Comparison of ENCODE assay signal across 7 mouse cellular contexts in the genomic region with DNA sequence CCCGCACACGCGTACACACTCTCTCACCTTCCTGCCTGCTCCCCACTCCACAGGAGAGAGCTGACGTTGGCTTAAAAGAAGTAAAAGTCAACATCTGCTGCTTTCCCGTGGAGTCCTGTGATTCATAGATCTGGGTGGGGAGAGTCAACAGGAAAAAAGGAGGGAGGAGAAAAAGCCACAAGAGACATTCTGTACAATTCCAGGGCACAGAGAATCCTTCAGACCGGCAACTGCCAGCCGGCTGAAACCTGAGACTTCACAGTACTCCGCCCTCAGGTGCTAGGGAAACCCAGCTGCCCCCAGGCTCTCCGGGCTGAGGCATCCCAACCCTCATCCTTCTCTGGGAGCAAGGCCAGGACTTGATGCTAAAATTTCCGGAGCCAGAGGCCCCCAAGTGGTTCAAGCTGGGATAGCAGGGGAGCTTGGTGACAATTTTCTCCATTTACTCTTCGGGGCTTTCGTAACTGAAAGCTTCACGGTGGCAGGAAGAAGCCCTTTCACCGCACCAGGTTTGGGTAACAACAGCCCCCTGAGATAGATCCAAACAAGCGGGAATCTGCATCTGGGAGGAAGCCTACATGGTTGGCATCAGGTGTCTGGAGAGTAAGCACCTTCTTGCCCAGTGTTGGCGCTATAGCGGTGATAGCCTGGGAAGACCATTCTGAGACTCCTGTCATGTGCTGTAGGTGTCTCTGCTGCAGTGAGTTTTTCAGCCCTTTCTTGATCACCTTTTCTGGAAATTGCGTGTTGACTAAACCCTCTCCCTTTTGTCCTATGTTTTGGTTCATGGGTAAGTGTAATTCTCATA. TPM values are rescaled to one million over a fixed set of nuclear protein-coding genes. Genes with fewer than 3 reads are reported as not detected.
DNase-seq lines count a peak whose midpoint lies in the region; ATAC-seq and TF ChIP-seq lines count a peak whose summit lies in the region.

No protein-coding gene starts in this region.

- peak overlapping the region; percentile 31 for H3K4me3 ChIP-seq in intestine, postnatal 0 days (ENCODE audit: low read depth, low read length)
- H3K4me3 ChIP-seq in midbrain, embryonic 12.5 days, result peak overlapping the region; percentile 26

- intact Hi-C loops in left cerebral cortex, postnatal 4 days (cut with DNase I), result no loop called here

- DNase-seq in adrenal gland, adult 8-10 months, result peak; percentile 60
- DNase-seq in embryo, embryonic 9.5 days (ENCODE audit: extremely low spot score), result peak; percentile 86
- DNase-seq in left cerebral cortex, postnatal 4 days, result peak; percentile 87
- DNase-seq in spleen, adult 12 weeks (ENCODE audit: low spot score), result peak; percentile 33

- no peak overlapping the region for H3K27ac ChIP-seq in intestine, postnatal 0 days (ENCODE audit: low read depth, low read length)
- H3K27ac ChIP-seq in midbrain, embryonic 12.5 days (replicated peaks), result no peak overlapping the region

- no peaks in the 10 kb centered on the region for H3K9me3 ChIP-seq in intestine, postnatal 0 days (ENCODE audit: control insufficient read depth)
- H3K9me3 ChIP-seq in midbrain, embryonic 12.5 days, result no peaks in the 10 kb centered on the region

- H3K9ac ChIP-seq in intestine, postnatal 0 days (ENCODE audit: low read depth, low read length), result 0 out of 2 replicates have a peak overlapping the region, but pooled peaks have one; percentile 22
- peak overlapping the region; percentile 52 for H3K9ac ChIP-seq in midbrain, embryonic 12.5 days (replicated peaks)

- ATAC-seq in granulocyte monocyte progenitor cell, adult 5-6 weeks (replicated peaks; ENCODE audit: poor library complexity, severe bottlenecking), result peak; percentile 73
- peak; percentile 76 for ATAC-seq in intestine, postnatal 0 days
- ATAC-seq in midbrain, embryonic 12.5 days (ENCODE audit: low FRiP score, low read depth), result peak; percentile 82; the same call in 1 of the 2 replicates

- no peaks in the 10 kb centered on the region for H3K27me3 ChIP-seq in intestine, postnatal 0 days (replicated peaks; ENCODE audit: control insufficient read depth, insufficient read depth, low read length)
- H3K27me3 ChIP-seq in midbrain, embryonic 12.5 days, result no peaks in the 10 kb centered on the region

- WGBS in intestine, postnatal 0 days, result 9% methylated on average over 17 of the region's 18 CpGs
- 5% methylated on average over 15 of the region's 18 CpGs for WGBS in midbrain, embryonic 12.5 days

- H3K36me3 ChIP-seq in intestine, postnatal 0 days (ENCODE audit: control insufficient read depth, insufficient read depth), result no peaks in the 10 kb centered on the region
- H3K36me3 ChIP-seq in midbrain, embryonic 12.5 days, result no peaks in the 10 kb centered on the region

- peak overlapping the region; percentile 62 for H3K4me2 ChIP-seq in intestine, postnatal 0 days (replicated peaks; ENCODE audit: low read depth)
- H3K4me2 ChIP-seq in midbrain, embryonic 12.5 days (replicated peaks), result peak overlapping the region; percentile 52

- TF ChIP-seq CTCF in intestine, postnatal 0 days (IDR thresholded peaks at IDR 0.05; ENCODE audit: low read depth), result peak; percentile 79

- H3K4me1 ChIP-seq in intestine, postnatal 0 days (replicated peaks; ENCODE audit: control insufficient read depth, insufficient read depth, low read length), result peaks cover 4% of the 10 kb centered on the region; the same call in 1 of the 2 replicates
- peaks cover 10% of the 10 kb centered on the region; the same call in 1 of the 2 replicates for H3K4me1 ChIP-seq in midbrain, embryonic 12.5 days

RNA-seq across cellular contexts. Expression of gene Ankrd35, which starts 6.3 kb away (rescaled TPM):
- 1 to 10 TPM; 3.1 to 9.9 (median 5.0) TPM for total RNA-seq in adrenal gland, adult 8-10 months (2022)
- total RNA-seq in granulocyte monocyte progenitor cell, adult 5-6 weeks (2014; fragmentation: Nextera tagmentation), result not detected in 2 replicates
- not detected in 2 replicates for total RNA-seq in granulocyte monocyte progenitor cell, adult 5-6 weeks (2017)
- polyA plus RNA-seq in intestine, postnatal 0 days (2015; fragmentation: Nextera tagmentation; extraction: Ambion mirVana), result 0.22 and 0.29 TPM in 2 replicates
- total RNA-seq in left cerebral cortex, postnatal 4 days (2021), result 1 to 10 TPM; 6.0 to 7.0 TPM
- polyA plus RNA-seq in midbrain, embryonic 12.5 days (2016; fragmentation: Nextera tagmentation; extraction: Ambion mirVana), result 0.33 and 0.40 TPM in 2 replicates

RNA-seq across cellular contexts. Expression of gene Itga10, which starts 18.3 kb away (rescaled TPM):
- total RNA-seq in adrenal gland, adult 8-10 months (2022), result 1 to 10 TPM; 1.5 to 2.4 (median 1.8) TPM
- total RNA-seq in granulocyte monocyte progenitor cell, adult 5-6 weeks (2014; fragmentation: Nextera tagmentation), result 1.3 TPM in 1 of 2 replicates, not detected in the other
- total RNA-seq in granulocyte monocyte progenitor cell, adult 5-6 weeks (2017), result 0.34 TPM in 1 of 2 replicates, not detected in the other
- 0.17 and 0.21 TPM in 2 replicates for polyA plus RNA-seq in intestine, postnatal 0 days (2015; fragmentation: Nextera tagmentation; extraction: Ambion mirVana)
- 1 to 10 TPM; 1.4 to 1.5 TPM for total RNA-seq in left cerebral cortex, postnatal 4 days (2021)
- 0.75 and 0.85 TPM in 2 replicates for polyA plus RNA-seq in midbrain, embryonic 12.5 days (2016; fragmentation: Nextera tagmentation; extraction: Ambion mirVana)

RNA-seq across cellular contexts. Expression of gene Gm42957, which starts 28.4 kb away (rescaled TPM):
- total RNA-seq in adrenal gland, adult 8-10 months (2022), result under 1 TPM; 0.32 to 0.80 (median 0.40) TPM
- total RNA-seq in granulocyte monocyte progenitor cell, adult 5-6 weeks (2014; fragmentation: Nextera tagmentation), result 0.15 TPM in 1 of 2 replicates, not detected in the other
- not detected in 2 replicates for total RNA-seq in granulocyte monocyte progenitor cell, adult 5-6 weeks (2017)
- polyA plus RNA-seq in intestine, postnatal 0 days (2015; fragmentation: Nextera tagmentation; extraction: Ambion mirVana), result not detected in 2 replicates
- under 1 TPM; 0.40 to 0.52 TPM for total RNA-seq in left cerebral cortex, postnatal 4 days (2021)
- 0.08 TPM in 1 of 2 replicates, not detected in the other for polyA plus RNA-seq in midbrain, embryonic 12.5 days (2016; fragmentation: Nextera tagmentation; extraction: Ambion mirVana)

RNA-seq across cellular contexts. Expression of gene Pex11b, which starts 28.5 kb away (rescaled TPM):
- 10 to 100 TPM; 51.1 to 60.0 (median 56.2) TPM for total RNA-seq in adrenal gland, adult 8-10 months (2022)
- total RNA-seq in granulocyte monocyte progenitor cell, adult 5-6 weeks (2014; fragmentation: Nextera tagmentation), result 23.6 and 41.6 TPM in 2 replicates
- 14.5 and 20.1 TPM in 2 replicates for total RNA-seq in granulocyte monocyte progenitor cell, adult 5-6 weeks (2017)
- 33.2 and 36.8 TPM in 2 replicates for polyA plus RNA-seq in intestine, postnatal 0 days (2015; fragmentation: Nextera tagmentation; extraction: Ambion mirVana)
- 10 to 100 TPM; 43.4 to 44.0 TPM for total RNA-seq in left cerebral cortex, postnatal 4 days (2021)
- polyA plus RNA-seq in midbrain, embryonic 12.5 days (2016; fragmentation: Nextera tagmentation; extraction: Ambion mirVana), result 45.2 and 46.5 TPM in 2 replicates

RNA-seq across cellular contexts. Expression of gene Pias3, which starts 32.5 kb away (rescaled TPM):
- total RNA-seq in adrenal gland, adult 8-10 months (2022), result 10 to 100 TPM; 27.3 to 38.0 (median 32.6) TPM
- total RNA-seq in granulocyte monocyte progenitor cell, adult 5-6 weeks (2014; fragmentation: Nextera tagmentation), result 8.1 and 14.4 TPM in 2 replicates
- 3.3 and 8.2 TPM in 2 replicates for total RNA-seq in granulocyte monocyte progenitor cell, adult 5-6 weeks (2017)
- 15.2 and 16.1 TPM in 2 replicates for polyA plus RNA-seq in intestine, postnatal 0 days (2015; fragmentation: Nextera tagmentation; extraction: Ambion mirVana)
- total RNA-seq in left cerebral cortex, postnatal 4 days (2021), result 10 to 100 TPM; 31.9 to 36.0 TPM
- 45.9 and 47.0 TPM in 2 replicates for polyA plus RNA-seq in midbrain, embryonic 12.5 days (2016; fragmentation: Nextera tagmentation; extraction: Ambion mirVana)

Comparison
In these comparisons a context has a peak if more than half of its experiments do, and no peak if none do; other contexts are left out.
1. DNase-seq: peak in every context shown above with its lines; median percentile 87 in left cerebral cortex, postnatal 4 days; 86 in embryo, embryonic 9.5 days; 60 in adrenal gland, adult 8-10 months; 33 in spleen, adult 12 weeks.
2. RNA of gene Ankrd35, which starts 6.3 kb away (total RNA-seq): 6.0 to 7.0 TPM in left cerebral cortex, postnatal 4 days and 3.1 to 9.9 TPM in adrenal gland, adult 8-10 months; not detected in granulocyte monocyte progenitor cell, adult 5-6 weeks; every median in the first group is over 4 times any median in the second.
3. Peak in every context shown above with its lines, with median percentiles within 50 percentile points of each other: ATAC-seq.